Mouse (Mus musculus) ovary, adult 18-20 months (tissue): ENCODE data around the gene Serpinh1.
"Not testable (repeated sequence)": the region's sequence is repeated elsewhere in the genome, so short reads cannot be mapped to it uniquely, and the experiment has no call there.

ENCODE experiments used
- DNase-seq: peaks from one replicate; pipeline ENCODE4 v3.0.0; 2022; ENCODE audit warnings: low spot score, mixed read lengths

The Serpinh1 gene

GRCm38 (mm10) chr7:99374325-99374724, 21.3 kb upstream of the Serpinh1 start:
- not testable (repeated sequence) for DNase-seq

- no peak for DNase-seq
Measured at GRCm38 (mm10) chr7:99366716-99367115, 13.7 kb upstream of the Serpinh1 start.

GRCm38 (mm10) chr7:99365069-99365468, 12.0 kb upstream of the Serpinh1 start:
- peak; percentile 44 for DNase-seq

GRCm38 (mm10) chr7:99362137-99362536, 9.1 kb upstream of the Serpinh1 start:
- DNase-seq: no peak

- no peak for DNase-seq
Measured at GRCm38 (mm10) chr7:99360803-99361414, 7.9 kb upstream of the Serpinh1 start.

- DNase-seq: peak; percentile 80
Measured at GRCm38 (mm10) chr7:99360021-99360802, 7.2 kb upstream of the Serpinh1 start.

GRCm38 (mm10) chr7:99358371-99358770, 5.3 kb upstream of the Serpinh1 start:
- no peak for DNase-seq

- DNase-seq: peak; percentile 83
Measured at GRCm38 (mm10) chr7:99357201-99357600, 4.2 kb upstream of the Serpinh1 start.

GRCm38 (mm10) chr7:99356244-99356930, 3.3 kb upstream of the Serpinh1 start:
- peak; percentile 46 for DNase-seq

GRCm38 (mm10) chr7:99355731-99356131, 2.7 kb upstream of the Serpinh1 start:
- peak; percentile 79 for DNase-seq

GRCm38 (mm10) chr7:99351802-99352517, 1.1 kb downstream of the Serpinh1 start:
- DNase-seq: peak; percentile 23

- DNase-seq: peak; percentile 40
Measured at GRCm38 (mm10) chr7:99351104-99351801, 1.8 kb downstream of the Serpinh1 start.

- no peak for DNase-seq
Measured at GRCm38 (mm10) chr7:99349782-99350720, 3.0 kb downstream of the Serpinh1 start.

- DNase-seq: no peak
Measured at GRCm38 (mm10) chr7:99348883-99349282, 4.2 kb downstream of the Serpinh1 start.

GRCm38 (mm10) chr7:99347268-99347667, 5.8 kb downstream of the Serpinh1 start:
- no peak for DNase-seq

GRCm38 (mm10) chr7:99343577-99343976, 9.5 kb downstream of the Serpinh1 start:
- no peak for DNase-seq

- no peak for DNase-seq
Measured at GRCm38 (mm10) chr7:99340736-99341135, 12.3 kb downstream of the Serpinh1 start.

GRCm38 (mm10) chr7:99332774-99333480, 20.1 kb downstream of the Serpinh1 start:
- peak; percentile 48 for DNase-seq

GRCm38 (mm10) chr7:99330012-99330411, 23.0 kb downstream of the Serpinh1 start:
- no peak for DNase-seq

- no peak for DNase-seq
Measured at GRCm38 (mm10) chr7:99328847-99329246, 24.2 kb downstream of the Serpinh1 start.
